In the genomic region with DNA sequence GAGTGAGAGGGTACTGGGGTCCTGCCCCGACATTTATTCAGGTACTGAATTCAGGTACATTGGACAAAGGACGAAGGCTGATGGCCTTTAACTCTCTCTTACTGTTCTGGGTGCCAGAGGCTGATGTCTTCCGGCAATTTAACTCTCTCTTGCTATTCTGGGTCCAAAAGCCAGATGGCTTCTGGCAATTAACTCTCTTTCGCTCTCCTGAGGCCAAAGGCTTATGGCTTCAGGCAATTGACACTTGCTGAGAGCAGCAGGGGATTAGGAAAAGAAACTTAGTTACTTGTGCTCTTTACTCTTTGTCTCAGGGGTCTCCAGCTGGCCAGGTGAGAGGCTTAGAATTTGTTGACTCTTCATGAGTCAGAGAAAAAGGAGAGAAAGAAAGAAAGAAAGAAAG, we compare ENCODE assay signal across 26 mouse cellular contexts.
DNase-seq lines count a peak whose midpoint lies in the region; ATAC-seq and TF ChIP-seq lines count a peak whose summit lies in the region.
"Had no signal": no experiment of that assay in that cellular context is flagged by ENCODE, and none has a peak within 500 bp of the region (broad histone marks: within the 10 kb centered on the region; RNA-seq: fewer than 3 reads in every experiment).

No protein-coding gene starts in this region.

- ATAC-seq in hindbrain, postnatal 0 days: no peak
- ATAC-seq in hindbrain, embryonic 13.5 days (ENCODE audit: low FRiP score): no peak
- ATAC-seq: CD4-positive, CD25-positive, alpha-beta regulatory T cell, adult 4 months; forebrain, embryonic 15.5 days; hindbrain, embryonic 16.5 days; inflammation-experienced regulatory T-cells, adult 6 months; intestine, embryonic 16.5 days had no signal

- H3K4me1 ChIP-seq in hindbrain, postnatal 0 days (ENCODE audit: insufficient read depth, low read length): no peaks in the 10 kb centered on the region
- H3K4me1 ChIP-seq in hindbrain, embryonic 13.5 days (replicated peaks): 0 out of 2 replicates have a peak, but pooled peaks cover 4% of the 10 kb centered on the region
- H3K4me1 ChIP-seq: embryonic facial prominence, embryonic 12.5 days; hindbrain, embryonic 12.5 days had no signal

- H3K27ac ChIP-seq in hindbrain, postnatal 0 days: no peak overlapping the region
- H3K27ac ChIP-seq in hindbrain, embryonic 13.5 days: no peak overlapping the region
- H3K27ac ChIP-seq in left cerebral cortex, adult 2 months: no peak overlapping the region
- H3K27ac ChIP-seq: embryonic facial prominence, embryonic 12.5 days; forebrain, embryonic 12.5 days; forebrain, embryonic 15.5 days; heart, embryonic 13.5 days; hindbrain, embryonic 12.5 days had no signal

- no peak for TF ChIP-seq CTCF in hindbrain, postnatal 0 days (IDR thresholded peaks at IDR 0.05; ENCODE audit: low read depth)
- no peak for TF ChIP-seq CTCF in left cerebral cortex, adult 2 months (IDR thresholded peaks at IDR 0.05)

- intact Hi-C loops in left cerebral cortex, adult 2 months (cut with DNase I): no loop called here

- peak; percentile 46 for DNase-seq in hindbrain, postnatal 0 days (ENCODE audit: low spot score)
- DNase-seq in testis, postnatal 14 days (ENCODE audit: low spot score): peak; percentile 20
- DNase-seq in testis, postnatal 10 days (ENCODE audit: low spot score): no peak
- peak; percentile 27 for DNase-seq in embryo, embryonic 11 days
- no peak for DNase-seq in left cerebral cortex, adult 2 months (ENCODE audit: extremely low spot score in 1 of 2, low spot score in 2 of 2)
- DNase-seq in heart, postnatal 4 days: no peak
- DNase-seq: adrenal gland, adult 2 months; adrenal gland, postnatal 14 days; cerebellum, adult 11-12 months; cerebellum, adult 8-10 months; cerebellum, postnatal 10 days; cerebellum, postnatal 36 days; gastrocnemius, postnatal 25 days; heart, adult 18-20 months; heart, postnatal 14 days had no signal

- no peaks in the 10 kb centered on the region for H3K27me3 ChIP-seq in hindbrain, postnatal 0 days (ENCODE audit: insufficient read depth, low read length)
- no peaks in the 10 kb centered on the region for H3K27me3 ChIP-seq in hindbrain, embryonic 13.5 days
- H3K27me3 ChIP-seq: embryonic facial prominence, embryonic 12.5 days; forebrain, embryonic 12.5 days; forebrain, embryonic 15.5 days; heart, embryonic 13.5 days; hindbrain, embryonic 12.5 days had no signal

- peaks cover 4% of the 10 kb centered on the region; the same call in 1 of the 2 replicates for H3K9me3 ChIP-seq in hindbrain, postnatal 0 days (ENCODE audit: low read length)
- peaks cover 8% of the 10 kb centered on the region for H3K9me3 ChIP-seq in hindbrain, embryonic 13.5 days
- H3K9me3 ChIP-seq: embryonic facial prominence, embryonic 12.5 days; forebrain, embryonic 12.5 days; forebrain, embryonic 15.5 days had no signal

- H3K36me3 ChIP-seq in hindbrain, postnatal 0 days (ENCODE audit: insufficient read depth, low read length): no peaks in the 10 kb centered on the region
- H3K36me3 ChIP-seq in hindbrain, embryonic 13.5 days: no peaks in the 10 kb centered on the region; the same call in 1 of the 2 replicates
- H3K36me3 ChIP-seq: forebrain, embryonic 12.5 days; forebrain, embryonic 15.5 days; hindbrain, embryonic 12.5 days had no signal

- H3K9ac ChIP-seq in hindbrain, postnatal 0 days (replicated peaks; ENCODE audit: low read length): no peak overlapping the region
- no peak overlapping the region for H3K9ac ChIP-seq in hindbrain, embryonic 13.5 days
- H3K9ac ChIP-seq: embryonic facial prominence, embryonic 12.5 days; forebrain, embryonic 12.5 days; forebrain, embryonic 15.5 days; heart, embryonic 13.5 days; hindbrain, embryonic 12.5 days had no signal

- WGBS in hindbrain, postnatal 0 days: 41% methylated on average over 4 of the region's 4 CpGs
- WGBS in hindbrain, embryonic 13.5 days: 38% methylated on average over 4 of the region's 4 CpGs

- H3K4me2 ChIP-seq in hindbrain, postnatal 0 days (ENCODE audit: low read depth, low read length): no peak overlapping the region
- no peak overlapping the region for H3K4me2 ChIP-seq in hindbrain, embryonic 13.5 days
- H3K4me2 ChIP-seq: embryonic facial prominence, embryonic 12.5 days; forebrain, embryonic 12.5 days; forebrain, embryonic 15.5 days; heart, embryonic 13.5 days; hindbrain, embryonic 12.5 days had no signal

- H3K4me3 ChIP-seq in hindbrain, postnatal 0 days (ENCODE audit: low read length): no peak overlapping the region
- no peak overlapping the region for H3K4me3 ChIP-seq in hindbrain, embryonic 13.5 days
- no peak overlapping the region for H3K4me3 ChIP-seq in left cerebral cortex, adult 2 months
- H3K4me3 ChIP-seq: embryonic facial prominence, embryonic 12.5 days; erythroblast, embryonic 14.5 days; forebrain, embryonic 12.5 days; forebrain, embryonic 15.5 days; heart, embryonic 13.5 days; hindbrain, embryonic 12.5 days had no signal

Comparison
In these comparisons a context has a peak if more than half of its experiments do, and no peak if none do; other contexts are left out.
1. DNase-seq: peak in hindbrain, postnatal 0 days (single experiment), testis, postnatal 14 days (single experiment) and embryo, embryonic 11 days (single experiment); none in testis, postnatal 10 days (single experiment), left cerebral cortex, adult 2 months (0 of 2) and heart, postnatal 4 days (single experiment).